Comparison of ENCODE assay signal across 8 mouse cellular contexts in genomic region chr17:46129741-46130498, GRCm38 (mm10). TPM values are rescaled to one million over a fixed set of nuclear protein-coding genes. Genes with fewer than 3 reads are reported as not detected.
DNase-seq lines count a peak whose midpoint lies in the region; ATAC-seq and TF ChIP-seq lines count a peak whose summit lies in the region.
"Had no signal": no experiment of that assay in that cellular context is flagged by ENCODE, and none has a peak within 500 bp of the region (broad histone marks: within the 10 kb centered on the region; RNA-seq: fewer than 3 reads in every experiment).

No protein-coding gene starts in this region.

- H3K27ac ChIP-seq in embryonic fibroblast, embryonic 13.5 days (ENCODE audit: insufficient read depth, low read length): 0 out of 2 replicates have a peak overlapping the region, but pooled peaks have one; percentile 3
- H3K27ac ChIP-seq in heart, postnatal 0 days (ENCODE audit: low read depth): 0 out of 2 replicates have a peak overlapping the region, but pooled peaks have one; percentile 1

- no peak overlapping the region for H3K9ac ChIP-seq in heart, postnatal 0 days (replicated peaks; ENCODE audit: low read depth, low read length)

- 0 out of 2 replicates have a peak, but pooled peaks have one; percentile 10 for ATAC-seq in heart, postnatal 0 days (ENCODE audit: insufficient read depth, low read depth)

- no peaks in the 10 kb centered on the region for H3K27me3 ChIP-seq in heart, postnatal 0 days (ENCODE audit: control insufficient read depth, insufficient read depth, low read length)
- H3K27me3 ChIP-seq: megakaryocyte, embryonic 14.5 days had no signal

- peak; percentile 28 to 53 for DNase-seq in layer of hippocampus, postnatal 10 days (ENCODE audit: low spot score in 2 of 2)
- DNase-seq in layer of hippocampus, adult 11-12 months (ENCODE audit: low spot score): no peak
- no peak for DNase-seq in heart, postnatal 0 days (ENCODE audit: low spot score)
- DNase-seq in ovary, postnatal 36 days (ENCODE audit: low spot score): peak; percentile 69
- no peak for DNase-seq in T-cell, adult 2 months (ENCODE audit: low spot score)
- no peak for DNase-seq in left cerebral cortex, postnatal 36 days (ENCODE audit: low spot score in 2 of 2)

- H3K9me3 ChIP-seq in heart, postnatal 0 days (replicated peaks; ENCODE audit: control insufficient read depth, low read length): no peaks in the 10 kb centered on the region
- H3K9me3 ChIP-seq: megakaryocyte, embryonic 14.5 days had no signal

- intact Hi-C loops in left cerebral cortex, postnatal 36 days (cut with DNase I): loop anchor here (5.0 kb wide), 1 partner anchor 98 kb away; the partner anchor contains the start of gene Vegfa

- peaks cover 41% of the 10 kb centered on the region for H3K36me3 ChIP-seq in heart, postnatal 0 days (replicated peaks; ENCODE audit: control insufficient read depth, insufficient read depth, low read length)

- H3K4me3 ChIP-seq in embryonic fibroblast, embryonic 13.5 days (ENCODE audit: insufficient read depth, low read length): no peak overlapping the region
- no peak overlapping the region for H3K4me3 ChIP-seq in heart, postnatal 0 days (ENCODE audit: low read depth, low read length)
- H3K4me3 ChIP-seq: megakaryocyte, embryonic 14.5 days had no signal

- TF ChIP-seq POLR2A in embryonic fibroblast, embryonic 13.5 days (IDR thresholded peaks at IDR 0.05; ENCODE audit: low read depth, low read length): no peak

- no peaks in the 10 kb centered on the region for H3K4me1 ChIP-seq in embryonic fibroblast, embryonic 13.5 days (ENCODE audit: control insufficient read depth, insufficient read depth, low read length)
- H3K4me1 ChIP-seq in heart, postnatal 0 days (ENCODE audit: control insufficient read depth, insufficient read depth): no peaks in the 10 kb centered on the region

- TF ChIP-seq CTCF in embryonic fibroblast, embryonic 13.5 days (IDR thresholded peaks at IDR 0.05; ENCODE audit: borderline replicate concordance, insufficient read depth, low read length): no peak
- TF ChIP-seq CTCF in heart, postnatal 0 days (IDR thresholded peaks at IDR 0.05; ENCODE audit: low read depth): no peak

- WGBS in heart, postnatal 0 days: 68% methylated on average over 13 of the region's 13 CpGs

- no peak overlapping the region for H3K4me2 ChIP-seq in heart, postnatal 0 days (ENCODE audit: low read depth, low read length)

- no peak for TF ChIP-seq EP300 in heart, postnatal 0 days (IDR thresholded peaks at IDR 0.05; ENCODE audit: low read depth)

RNA-seq across cellular contexts. Expression of gene Rsph9, which starts 14.1 kb away (rescaled TPM):
- total RNA-seq in layer of hippocampus, postnatal 10 days (2021): 10 to 100 TPM; 39.8 to 41.3 TPM
- 1.6 and 3.4 TPM in 2 replicates for polyA plus RNA-seq in embryonic fibroblast, embryonic 13.5 days (2011; ENCODE audit: insufficient read length, low read depth, missing spikeins)
- 0.27 and 4.5 TPM in 2 replicates for total RNA-seq in heart, postnatal 0 days (2014; rRNA removed; ENCODE audit: low replicate concordance)
- 4.2 and 4.7 TPM in 2 replicates for polyA plus RNA-seq in heart, postnatal 0 days (2015; fragmentation: Nextera tagmentation; extraction: Ambion mirVana)
- total RNA-seq in left cerebral cortex, postnatal 36 days (2021): 10 to 100 TPM; 17.7 to 19.5 TPM

RNA-seq across cellular contexts. Expression of gene Mrps18a, which starts 19.1 kb away (rescaled TPM):
- total RNA-seq in layer of hippocampus, postnatal 10 days (2021): 10 to 100 TPM; 80.8 to 82.4 TPM
- polyA plus RNA-seq in embryonic fibroblast, embryonic 13.5 days (2011; ENCODE audit: insufficient read length, low read depth, missing spikeins): 47.2 and 57.4 TPM in 2 replicates
- 76.6 and 86.5 TPM in 2 replicates for total RNA-seq in heart, postnatal 0 days (2014; rRNA removed; ENCODE audit: low replicate concordance)
- 169 and 174 TPM in 2 replicates for polyA plus RNA-seq in heart, postnatal 0 days (2015; fragmentation: Nextera tagmentation; extraction: Ambion mirVana)
- total RNA-seq in left cerebral cortex, postnatal 36 days (2021): 10 to 100 TPM; 84.1 to 88.9 TPM

RNA-seq across cellular contexts. Expression of gene Mad2l1bp, which starts 23.4 kb away (rescaled TPM):
- total RNA-seq in layer of hippocampus, postnatal 10 days (2021): 10 to 100 TPM; 10.7 to 11.1 TPM
- polyA plus RNA-seq in embryonic fibroblast, embryonic 13.5 days (2011; ENCODE audit: insufficient read length, low read depth, missing spikeins): 14.5 and 15.3 TPM in 2 replicates
- 19.1 and 26.9 TPM in 2 replicates for total RNA-seq in heart, postnatal 0 days (2014; rRNA removed; ENCODE audit: low replicate concordance)
- polyA plus RNA-seq in heart, postnatal 0 days (2015; fragmentation: Nextera tagmentation; extraction: Ambion mirVana): 32.5 and 32.6 TPM in 2 replicates
- 10 to 100 TPM; 11.4 to 15.5 TPM for total RNA-seq in left cerebral cortex, postnatal 36 days (2021)

RNA-seq across cellular contexts. Expression of gene Gtpbp2, which starts 30.9 kb away (rescaled TPM):
- total RNA-seq in layer of hippocampus, postnatal 10 days (2021): 100 to 1,000 TPM in 1 of 2 experiments, 10 to 100 TPM in 1; 86.9 to 100 TPM
- 46.1 and 61.2 TPM in 2 replicates for polyA plus RNA-seq in embryonic fibroblast, embryonic 13.5 days (2011; ENCODE audit: insufficient read length, low read depth, missing spikeins)
- total RNA-seq in heart, postnatal 0 days (2014; rRNA removed; ENCODE audit: low replicate concordance): 66.4 and 99.0 TPM in 2 replicates
- polyA plus RNA-seq in heart, postnatal 0 days (2015; fragmentation: Nextera tagmentation; extraction: Ambion mirVana): 24.5 and 25.8 TPM in 2 replicates
- total RNA-seq in left cerebral cortex, postnatal 36 days (2021): 100 to 1,000 TPM in 1 of 2 experiments, 10 to 100 TPM in 1; 89.4 to 135 TPM

Comparison
In these comparisons a context has a peak if more than half of its experiments do, and no peak if none do; other contexts are left out.
1. DNase-seq: peak in layer of hippocampus, postnatal 10 days (2 of 2) and ovary, postnatal 36 days (single experiment); none in layer of hippocampus, adult 11-12 months (single experiment), heart, postnatal 0 days (single experiment), T-cell, adult 2 months (single experiment) and left cerebral cortex, postnatal 36 days (0 of 2).